Mouse (Mus musculus) G1E (cell line): ENCODE results near the gene Ankfy1.

ENCODE experiments used
- CTCF ChIP-seq: IDR thresholded peaks from 2 replicates; pipeline ENCODE4 v1.5.1; 2012; ENCODE audit warnings: low read depth, low read length, inconsistent platforms, mixed read lengths
- GATA1 ChIP-seq: IDR thresholded peaks from 2 replicates; pipeline ENCODE4 v1.6.1; 2012; ENCODE audit warnings: borderline replicate concordance, low read length, inconsistent platforms, mixed read lengths
- GATA2 ChIP-seq: IDR thresholded peaks from 2 replicates; pipeline ENCODE4 v1.6.1; 2012; ENCODE audit warnings: low read depth, low read length, inconsistent platforms, borderline replicate concordance
- POLR2AphosphoS5 ChIP-seq: IDR thresholded peaks from 2 replicates; pipeline ENCODE4 v1.6.1; 2012; ENCODE audit warnings: low read depth, low read length, inconsistent platforms; ENCODE audit not compliant: insufficient replicate concordance
- TAL1 ChIP-seq: conservative IDR thresholded peaks from 2 replicates; pipeline ENCODE4 v1.6.1; 2012; ENCODE audit warnings: low read depth, low read length, inconsistent platforms, mixed read lengths

DNA sequence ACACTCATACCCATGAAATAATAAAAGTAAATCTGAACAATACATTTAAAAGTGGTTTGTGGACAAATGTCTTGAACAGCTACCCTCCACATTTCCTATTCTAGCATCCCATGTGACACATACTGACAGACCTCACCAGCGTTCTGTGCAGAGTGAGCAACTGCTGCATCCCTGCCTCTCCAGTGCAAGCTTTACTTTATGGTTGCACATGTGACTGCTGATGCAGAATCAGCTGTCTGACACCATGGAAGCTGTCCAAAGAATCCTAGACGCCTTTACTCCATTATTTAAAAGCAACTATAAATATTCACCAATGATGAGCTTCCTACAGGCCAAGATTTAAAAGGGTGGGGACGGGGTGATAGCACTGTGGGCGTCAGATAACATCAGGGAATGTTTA, 81.7 kb downstream of the Ankfy1 start:
- TF ChIP-seq CTCF (no peak), GATA1 (no peak), GATA2 (no peak), TAL1 (no peak), POLR2AphosphoS5 (no peak)
